Mouse (Mus musculus) ES-E14 (cell line): ENCODE measurements around the gene E030025P04Rik. TPM values are rescaled to one million over a fixed set of nuclear protein-coding genes. Genes with fewer than 3 reads are reported as not detected.

Experiments
- DNase-seq: peaks from one replicate; pipeline ENCODE4 v3.0.0-alpha.2; 2013; ENCODE audit warnings: low read depth, low spot score
- H3K27ac ChIP-seq: 2 replicates; pipeline ENCODE4 v1.5.1; 2012; ENCODE audit warnings: low read depth, mild to moderate bottlenecking, low read length, moderate library complexity, mixed read lengths; ENCODE audit not compliant: poor library complexity, insufficient read depth, severe bottlenecking
- H3K36me3 ChIP-seq: 2 replicates; pipeline ENCODE4 v1.6.1; 2012; ENCODE audit warnings: mild to moderate bottlenecking, low read length, moderate library complexity, mixed read lengths; ENCODE audit not compliant: control insufficient read depth, poor library complexity, insufficient read depth, severe bottlenecking
- H3K4me1 ChIP-seq, 2 experiments: fragments of 150-350 bp in 1 of 2; sonication (generic) in 1 of 2; 2 replicates each; pipeline ENCODE4 v1.6.1; 2012; ENCODE audit warnings: low read length in 2 of 2, mild to moderate bottlenecking in 1 of 2, mixed read lengths in 1 of 2; ENCODE audit not compliant: control insufficient read depth in 2 of 2, insufficient read depth in 2 of 2, poor library complexity in 1 of 2
- H3K4me3 ChIP-seq, 2 experiments: fragments of 150-350 bp in 1 of 2; sonication (generic) in 1 of 2; 2 replicates each; pipeline ENCODE4 v1.5.1; 2012; ENCODE audit warnings: low read length in 2 of 2, low read depth in 1 of 2, mild to moderate bottlenecking in 1 of 2, mixed read lengths in 1 of 2; ENCODE audit not compliant: insufficient read depth in 1 of 2, poor library complexity in 1 of 2, severe bottlenecking in 1 of 2
- H3K9ac ChIP-seq: 2 replicates; pipeline ENCODE4 v1.6.1; 2012; ENCODE audit warnings: low read depth, mild to moderate bottlenecking, low read length, mixed read lengths; ENCODE audit not compliant: poor library complexity, insufficient read depth, severe bottlenecking
- H3K9me3 ChIP-seq: fragments of 150-350 bp; sonication (generic); 2 replicates; pipeline ENCODE4 v1.6.1; 2012; ENCODE audit warnings: low read depth, mild to moderate bottlenecking, low read length; ENCODE audit not compliant: control insufficient read depth, insufficient read depth
- CHD2 ChIP-seq: IDR thresholded peaks from 2 replicates; pipeline ENCODE4 v1.6.1; 2014; ENCODE audit warnings: mild to moderate bottlenecking, low read depth, low read length, inconsistent platforms
- HCFC1 ChIP-seq: IDR thresholded peaks from 2 replicates; pipeline ENCODE4 v1.6.1; 2012; ENCODE audit warnings: low read length, inconsistent platforms, borderline replicate concordance; ENCODE audit not compliant: insufficient read depth
- MAFK ChIP-seq: IDR thresholded peaks from 2 replicates; pipeline ENCODE4 v1.6.1; 2014; ENCODE audit warnings: mild to moderate bottlenecking, low read depth, low read length, inconsistent platforms; ENCODE audit not compliant: insufficient read depth
- ZC3H11A ChIP-seq: IDR thresholded peaks from 2 replicates; pipeline ENCODE4 v1.6.1; 2012; ENCODE audit warnings: low read depth, mild to moderate bottlenecking, inconsistent platforms, low read length, borderline replicate concordance
- ZNF384 ChIP-seq: IDR thresholded peaks from 2 replicates; pipeline ENCODE4 v1.6.1; 2012; ENCODE audit warnings: low read depth, low read length, inconsistent platforms
- in situ Hi-C, 2 experiments: fragments of 600-800 bp; cut with MboI; formaldehyde crosslinking; loops; one replicate each; pipeline ENCODE4 v1.15.1; 2025; ENCODE audit warnings: low sequenced_read_pairs in 2 of 2, inconsistent platforms in 1 of 2; ENCODE audit not compliant: unreplicated experiment in 2 of 2
- total RNA-seq: library from RNA; depleted of rRNA; stranded (reverse); fragments of 300-350 nt; gene quantifications from 2 replicates; pipeline ENCODE4 v1.2.3, GENCODE M21; 2012; rRNA removed

Gene E030025P04Rik
- total RNA-seq, 1 experiment: not detected

GRCm38 (mm10) chr11:109102646-109103045 lies 41.5 kb downstream of the E030025P04Rik start:
- no peak for DNase-seq
- in situ Hi-C loops: no loop called here
- Histone ChIP-seq H3K27ac (no peak overlapping the region), H3K36me3 (no peaks in the 10 kb centered on the region), H3K9me3 (no peaks in the 10 kb centered on the region), H3K9ac (no peak overlapping the region), H3K4me3 (no peak overlapping the region), H3K4me1 (no peaks in the 10 kb centered on the region)
- TF ChIP-seq MAFK (no peak), CHD2 (no peak), HCFC1 (no peak), ZC3H11A (no peak), ZNF384 (no peak)

- TF ChIP-seq ZNF384 (no peak), ZC3H11A (no peak), HCFC1 (no peak), MAFK (no peak), CHD2 (no peak)
- no peaks in the 10 kb centered on the region for H3K36me3 ChIP-seq
- H3K9me3 ChIP-seq: no peaks in the 10 kb centered on the region
- in situ Hi-C loops: no loop called here
- no peaks in the 10 kb centered on the region for H3K4me1 ChIP-seq
- no peak overlapping the region for H3K27ac ChIP-seq
- no peak for DNase-seq
- H3K9ac ChIP-seq: no peak overlapping the region
- H3K4me3 ChIP-seq: no peak overlapping the region
Observed at GRCm38 (mm10) chr11:109100266-109100665, 43.9 kb downstream of the E030025P04Rik start.

- in situ Hi-C loops: no loop called here
- no peak for TF ChIP-seq ZNF384
- no peak for TF ChIP-seq MAFK
- no peak for TF ChIP-seq ZC3H11A
- no peak for TF ChIP-seq HCFC1
- no peak for TF ChIP-seq CHD2
- no peak overlapping the region for H3K27ac ChIP-seq
Observed at GRCm38 (mm10) chr11:109091821-109092220, 52.3 kb downstream of the E030025P04Rik start.

More at GRCm38 (mm10) chr11:109091821-109092220, 52.3 kb downstream of the E030025P04Rik start:
- Histone ChIP-seq H3K4me3 (no peak overlapping the region), H3K9ac (no peak overlapping the region), H3K9me3 (no peaks in the 10 kb centered on the region), H3K4me1 (no peaks in the 10 kb centered on the region), H3K36me3 (no peaks in the 10 kb centered on the region)
- DNase-seq: no peak

Other genes starting within 250 kb of the E030025P04Rik start
- 7.7 and 12.3 TPM in 2 replicates for gene Axin2, start 224.0 kb downstream of the E030025P04Rik start, total RNA-seq
- gene Rgs9, start 153.8 kb upstream of the E030025P04Rik start, total RNA-seq: 1.6 and 2.5 TPM in 2 replicates
- 32.9 and 34.8 TPM in 2 replicates for gene Gna13, start 218.5 kb upstream of the E030025P04Rik start, total RNA-seq